Mouse (Mus musculus): ENCODE results near the gene Fchsd2.
A peak's percentile ranks its signal among the peaks of the same experiment; 100 is the strongest.

DNA sequence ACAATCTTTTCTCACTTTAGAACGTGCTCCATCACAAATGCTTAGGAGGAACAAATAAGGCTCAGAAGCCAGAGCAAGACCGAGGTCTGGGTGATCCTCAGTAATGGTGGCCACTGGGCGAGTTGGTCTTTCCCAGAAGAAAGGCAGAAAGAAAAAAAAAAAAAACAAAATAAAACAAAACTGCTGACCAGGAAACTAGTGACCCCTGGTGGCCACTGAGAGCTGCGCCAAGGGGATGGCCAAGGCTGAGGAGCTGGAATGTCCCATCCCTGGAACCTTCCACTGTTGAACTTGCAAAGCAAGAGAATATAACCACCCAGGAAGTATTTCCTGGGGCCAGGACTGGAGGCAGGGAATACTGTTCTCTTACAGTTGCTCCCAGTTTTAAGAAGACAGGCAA, 195.8 kb downstream of the Fchsd2 start:
- TF ChIP-seq CTCF (IDR thresholded peaks at IDR 0.05; ENCODE audit: insufficient read depth, low read depth, low read length) = 0 out of 2 replicates have a peak, but pooled peaks have one; percentile 28
- TF ChIP-seq POLR2A (IDR thresholded peaks at IDR 0.05; ENCODE audit: insufficient read depth, low read depth, low read length) = no peak
